8 mouse cellular contexts compared by ENCODE assay signal in genomic region chr13:60178416-60178815, GRCm38 (mm10). TPM values are rescaled to one million over a fixed set of nuclear protein-coding genes. Genes with fewer than 3 reads are reported as not detected.
DNase-seq lines count a peak whose midpoint lies in the region; ATAC-seq and TF ChIP-seq lines count a peak whose summit lies in the region.

No protein-coding gene starts in this region.

- peak overlapping the region; percentile 65 for H3K4me3 ChIP-seq in lung, adult 2 months (replicated peaks; ENCODE audit: extremely low read depth, low read depth, low read length)

- under 1% methylated on average over 15 of the region's 15 CpGs for WGBS in lung, adult 2 months

- no peak for TF ChIP-seq POLR2A in lung, adult 2 months (IDR thresholded peaks at IDR 0.05; ENCODE audit: borderline replicate concordance, extremely low read depth, low read depth, low read length)

- peak; percentile 86 for DNase-seq in Muller cell, postnatal 12 days (ENCODE audit: inconsistent ontology term)
- DNase-seq in cerebellum, adult 9-10 months = peak; percentile 69
- DNase-seq in frontal cortex, adult 2 months (ENCODE audit: extremely low spot score in 1 of 2, low spot score in 1 of 2) = peak; percentile 89 to 98
- peak; percentile 87 to 96 for DNase-seq in layer of hippocampus, adult 8-10 months (ENCODE audit: low spot score in 2 of 2)
- peak; percentile 86 for DNase-seq in lung, adult 2 months
- DNase-seq in ovary, postnatal 10 days (ENCODE audit: low spot score) = peak; percentile 89
- peak; percentile 52 for DNase-seq in thymus, postnatal 14 days

- peaks cover 7% of the 10 kb centered on the region for H3K4me1 ChIP-seq in lung, adult 2 months (ENCODE audit: control insufficient read depth, insufficient read depth, low read length)

- peak; percentile 97 for TF ChIP-seq CTCF in lung, adult 2 months (IDR thresholded peaks at IDR 0.05; ENCODE audit: insufficient read depth, low read length)

- ATAC-seq in hematopoietic stem cell, adult 5-6 weeks (replicated peaks in 1 of 2; ENCODE audit: insufficient read depth in 1 of 2, low FRiP score in 2 of 2, low TSS enrichment in 1 of 2, low read depth in 1 of 2, poor library complexity in 2 of 2, severe bottlenecking in 2 of 2) = peak; percentile 77 to 83

RNA-seq across cellular contexts. Expression of gene Gas1, which starts 1.3 kb away (rescaled TPM):
- 10.6 and 10.9 TPM in 2 replicates for polyA plus RNA-seq in frontal cortex, adult 2 months (2012; rRNA removed)
- total RNA-seq in hematopoietic stem cell, adult 5-6 weeks (2017) = not detected in 2 replicates
- 1 to 10 TPM; 7.3 to 9.0 (median 8.2) TPM for total RNA-seq in layer of hippocampus, adult 8-10 months (2022)
- polyA plus RNA-seq in lung, adult 2 months (2012; rRNA removed) = 66.0 and 124 TPM in 2 replicates

Comparison
In these comparisons a context has a peak if more than half of its experiments do, and no peak if none do; other contexts are left out.
1. Peak in every context shown above with its lines: DNase-seq, ATAC-seq and H3K4me3 ChIP-seq.